Mouse (Mus musculus) megakaryocyte, embryonic 14.5 days (primary cell): ENCODE results near the gene Iqch.

Experiments used
- FLI1 ChIP-seq: IDR thresholded peaks from 2 replicates; pipeline ENCODE4 v1.6.1; 2012; ENCODE audit warnings: low read length, inconsistent platforms, mixed read lengths
- GATA1 ChIP-seq: IDR thresholded peaks from 3 replicates; pipeline ENCODE4 v1.6.1; 2012; ENCODE audit warnings: mixed read lengths, low read length, inconsistent platforms, borderline replicate concordance

GRCm38 (mm10) chr9:63512851-63513250 is 89.4 kb downstream of the Iqch start:
- no peak for TF ChIP-seq GATA1
- no peak for TF ChIP-seq FLI1
